Mouse (Mus musculus): Measurements from ENCODE around the gene Rufy4. TPM values are rescaled to one million over a fixed set of nuclear protein-coding genes. Genes with fewer than 3 reads are reported as not detected.

The Rufy4 gene
- polyA plus RNA-seq, 1 experiment from 2014 or later: 0.33 TPM

DNA sequence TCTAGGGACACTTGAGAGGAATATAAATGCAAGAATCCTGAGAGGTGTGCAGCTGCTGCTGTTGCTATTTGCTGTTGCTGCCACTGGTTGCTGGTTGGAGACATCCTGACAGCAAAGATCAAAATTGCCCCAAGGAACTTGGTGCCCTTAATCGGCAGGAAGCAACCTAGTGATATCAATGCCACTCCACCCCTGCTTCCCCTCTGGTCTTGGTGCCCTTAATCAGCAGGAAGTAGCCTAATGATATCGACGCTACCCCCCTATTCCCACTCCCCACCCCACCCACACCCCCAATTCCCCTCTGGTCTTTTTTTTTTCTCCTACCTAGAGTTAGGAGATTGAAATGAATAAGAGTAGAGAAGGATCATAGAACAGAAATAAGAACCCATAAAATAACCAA is 47.4 kb downstream of the Rufy4 start:
- Histone ChIP-seq H3K27ac (replicated peaks; ENCODE audit: low read depth, low read length) (no peak overlapping the region), H3K4me3 (replicated peaks; ENCODE audit: low read depth, low read length) (no peak overlapping the region), H3K27me3 (ENCODE audit: control insufficient read depth, insufficient read depth, low read length) (no peaks in the 10 kb centered on the region), H3K4me2 (ENCODE audit: low read length) (no peak overlapping the region), H3K4me1 (ENCODE audit: control insufficient read depth, insufficient read depth, low read length) (no peaks in the 10 kb centered on the region), H3K36me3 (ENCODE audit: control insufficient read depth, insufficient read depth, low read length) (no peaks in the 10 kb centered on the region), H3K9ac (replicated peaks; ENCODE audit: low read length) (no peak overlapping the region), H3K9me3 (ENCODE audit: control insufficient read depth, low read length) (no peaks in the 10 kb centered on the region)
- 90% methylated on average over 3 of the region's 3 CpGs for WGBS
- ATAC-seq (ENCODE audit: low FRiP score, low TSS enrichment): no peak
- DNase-seq: no peak

DNA sequence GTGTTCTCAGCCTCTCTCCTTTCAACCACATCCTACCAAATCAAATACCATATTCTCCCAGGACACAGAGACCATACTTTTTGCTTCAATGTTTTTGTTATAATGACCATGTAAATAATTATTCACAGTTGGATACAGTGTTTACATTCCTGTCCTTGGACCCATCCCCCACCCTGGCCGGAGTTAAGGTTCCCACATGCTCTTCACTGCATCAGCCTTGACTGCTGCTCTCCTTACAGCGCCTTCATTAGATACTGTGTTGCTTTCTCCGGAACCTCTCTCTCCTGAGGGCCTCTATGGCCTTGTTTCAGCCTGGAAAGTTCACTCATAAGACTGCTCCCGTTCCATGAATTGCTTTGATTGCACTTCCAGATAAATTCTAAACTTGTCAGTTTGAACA is 50.4 kb downstream of the Rufy4 start:
- Histone ChIP-seq H3K9me3 (ENCODE audit: control insufficient read depth, low read length) (no peaks in the 10 kb centered on the region), H3K4me3 (replicated peaks; ENCODE audit: low read depth, low read length) (no peak overlapping the region), H3K36me3 (ENCODE audit: control insufficient read depth, insufficient read depth, low read length) (no peaks in the 10 kb centered on the region), H3K27ac (replicated peaks; ENCODE audit: low read depth, low read length) (no peak overlapping the region), H3K4me1 (ENCODE audit: control insufficient read depth, insufficient read depth, low read length) (no peaks in the 10 kb centered on the region), H3K9ac (replicated peaks; ENCODE audit: low read length) (no peak overlapping the region), H3K27me3 (ENCODE audit: control insufficient read depth, insufficient read depth, low read length) (no peaks in the 10 kb centered on the region), H3K4me2 (ENCODE audit: low read length) (no peak overlapping the region)
- DNase-seq (no peak), ATAC-seq (ENCODE audit: low FRiP score, low TSS enrichment) (no peak)
- 85% methylated on average over 4 of the region's 4 CpGs for WGBS

DNA sequence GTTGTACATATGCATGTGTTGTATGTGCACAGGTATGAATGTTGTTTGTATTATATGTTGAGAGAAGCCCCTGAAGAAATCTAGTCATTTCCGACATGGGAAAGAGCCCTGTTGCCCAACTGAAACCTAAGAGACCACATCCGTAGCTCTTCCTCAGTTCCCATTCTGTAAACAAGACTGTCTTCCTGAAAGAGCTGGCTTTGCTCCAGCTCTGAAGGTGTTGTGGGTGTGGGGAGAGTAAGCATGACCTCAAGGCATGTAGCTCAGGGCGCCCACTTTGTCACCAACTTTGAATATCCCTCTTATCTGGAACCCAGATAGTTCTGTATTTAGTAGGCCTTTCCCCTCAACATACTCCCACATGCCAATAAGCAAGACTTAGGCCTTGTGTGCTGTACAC is 53.3 kb downstream of the Rufy4 start:
- no peak overlapping the region for H3K4me3 ChIP-seq (replicated peaks; ENCODE audit: low read depth, low read length)
- H3K4me2 ChIP-seq (ENCODE audit: low read length): no peak overlapping the region
- H3K27me3 ChIP-seq (ENCODE audit: control insufficient read depth, insufficient read depth, low read length): no peaks in the 10 kb centered on the region
- no peaks in the 10 kb centered on the region for H3K4me1 ChIP-seq (ENCODE audit: control insufficient read depth, insufficient read depth, low read length)
- H3K9me3 ChIP-seq (ENCODE audit: control insufficient read depth, low read length): no peaks in the 10 kb centered on the region
- no peak overlapping the region for H3K9ac ChIP-seq (replicated peaks; ENCODE audit: low read length)
- ATAC-seq (ENCODE audit: low FRiP score, low TSS enrichment): no peak
- 95% methylated on average over 3 of the region's 3 CpGs for WGBS
- H3K36me3 ChIP-seq (ENCODE audit: control insufficient read depth, insufficient read depth, low read length): no peaks in the 10 kb centered on the region
- no peak overlapping the region for H3K27ac ChIP-seq (replicated peaks; ENCODE audit: low read depth, low read length)
- no peak for DNase-seq

DNA sequence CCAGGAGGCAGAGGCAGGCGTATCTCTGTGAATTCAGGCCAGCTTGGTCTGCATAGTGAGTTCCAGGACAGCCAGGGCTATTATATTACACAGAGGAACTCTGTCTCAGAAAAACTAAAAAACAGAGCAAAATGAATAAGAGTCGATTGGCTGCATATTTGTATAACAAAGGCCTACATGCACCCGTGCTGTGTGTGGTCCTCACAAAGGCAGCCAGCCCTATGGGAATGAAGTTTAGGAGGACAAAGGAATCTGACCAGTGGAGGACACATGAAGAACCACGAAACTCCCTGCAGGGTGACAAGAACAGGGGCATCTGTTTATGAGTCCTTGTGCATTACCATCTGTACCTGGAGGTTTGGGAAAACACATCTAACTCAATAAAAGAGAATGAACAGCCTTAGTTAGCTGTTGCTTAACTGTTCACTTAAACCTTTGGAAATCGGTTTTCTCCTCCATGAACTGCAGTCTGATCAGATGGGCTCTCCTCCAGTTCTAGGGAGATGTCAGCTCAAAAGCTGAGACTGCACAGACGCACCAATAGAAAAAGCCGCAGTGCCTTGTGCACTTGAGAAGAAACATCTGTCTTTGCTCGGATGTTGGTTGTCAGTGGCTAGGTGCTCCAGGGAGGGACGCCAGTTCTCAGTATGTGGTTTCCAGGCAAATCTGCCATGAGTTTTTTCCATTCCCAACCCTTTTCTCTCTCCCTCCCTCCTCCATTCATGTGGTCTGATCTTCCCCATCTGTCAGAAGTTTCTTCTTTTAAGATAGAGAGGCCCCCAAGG is 54.5 kb downstream of the Rufy4 start:
- no peak for DNase-seq

DNA sequence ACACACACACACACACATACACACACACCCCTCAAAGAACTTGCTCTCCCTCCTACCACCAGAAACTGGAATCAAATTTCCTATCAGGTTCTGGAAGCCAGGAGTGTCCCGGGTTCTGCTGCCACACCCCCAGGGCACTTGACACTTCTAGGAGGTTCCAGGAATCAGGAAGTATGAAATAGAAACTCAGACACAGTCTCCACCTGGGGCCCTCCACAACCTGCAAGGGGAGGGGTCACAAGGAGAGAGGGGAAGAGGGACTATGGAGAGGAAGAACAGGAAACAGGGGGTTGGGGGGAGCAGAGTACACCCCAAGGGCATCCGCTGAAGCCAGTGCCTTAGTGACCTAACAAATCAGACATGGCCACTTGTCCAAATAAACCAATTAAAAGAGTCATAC is 56.1 kb downstream of the Rufy4 start:
- Histone ChIP-seq H3K4me3 (replicated peaks; ENCODE audit: low read depth, low read length) (no peak overlapping the region), H3K27me3 (ENCODE audit: control insufficient read depth, insufficient read depth, low read length) (no peaks in the 10 kb centered on the region), H3K4me1 (ENCODE audit: control insufficient read depth, insufficient read depth, low read length) (no peaks in the 10 kb centered on the region), H3K36me3 (ENCODE audit: control insufficient read depth, insufficient read depth, low read length) (no peaks in the 10 kb centered on the region), H3K9ac (replicated peaks; ENCODE audit: low read length) (no peak overlapping the region), H3K27ac (replicated peaks; ENCODE audit: low read depth, low read length) (no peak overlapping the region), H3K9me3 (ENCODE audit: control insufficient read depth, low read length) (no peaks in the 10 kb centered on the region), H3K4me2 (ENCODE audit: low read length) (no peak overlapping the region)
- WGBS: 83% methylated on average over 2 of the region's 2 CpGs
- no peak for ATAC-seq (ENCODE audit: low FRiP score, low TSS enrichment)
- no peak for DNase-seq

More for the DNA sequence above, 54.5 kb downstream of the Rufy4 start:
- no peaks in the 10 kb centered on the region for H3K27me3 ChIP-seq (ENCODE audit: control insufficient read depth, insufficient read depth, low read length)
- H3K4me2 ChIP-seq (ENCODE audit: low read length): no peak overlapping the region
- H3K36me3 ChIP-seq (ENCODE audit: control insufficient read depth, insufficient read depth, low read length): no peaks in the 10 kb centered on the region
- ATAC-seq (ENCODE audit: low FRiP score, low TSS enrichment): no peak
- H3K4me3 ChIP-seq (replicated peaks; ENCODE audit: low read depth, low read length): no peak overlapping the region
- H3K9me3 ChIP-seq (ENCODE audit: control insufficient read depth, low read length): no peaks in the 10 kb centered on the region
- no peak overlapping the region for H3K27ac ChIP-seq (replicated peaks; ENCODE audit: low read depth, low read length)
- H3K9ac ChIP-seq (replicated peaks; ENCODE audit: low read length): no peak overlapping the region
- WGBS: 68% methylated on average over 9 of the region's 9 CpGs
- no peaks in the 10 kb centered on the region for H3K4me1 ChIP-seq (ENCODE audit: control insufficient read depth, insufficient read depth, low read length)

DNA sequence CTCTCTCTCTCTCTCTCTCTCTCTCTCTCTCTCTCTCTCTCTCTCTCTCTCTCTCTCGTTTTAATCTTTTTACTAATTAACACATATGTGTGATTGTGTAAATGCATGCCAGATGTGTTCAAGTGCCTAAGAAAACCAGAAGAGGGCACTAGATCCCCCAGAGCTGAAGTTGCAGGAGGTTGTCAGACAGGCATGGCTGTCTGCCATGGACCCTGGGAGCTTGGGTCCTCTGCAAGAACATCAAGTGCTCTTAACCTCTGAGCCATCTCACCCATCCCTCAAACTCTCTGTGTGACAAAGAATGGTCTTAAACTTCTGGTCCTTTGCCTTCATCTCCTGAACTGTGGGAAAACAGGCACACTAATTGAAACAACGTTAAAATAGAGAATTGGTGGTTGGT is 57.7 kb downstream of the Rufy4 start:
- no peak for DNase-seq
- Histone ChIP-seq H3K9ac (replicated peaks; ENCODE audit: low read length) (no peak overlapping the region), H3K4me2 (ENCODE audit: low read length) (no peak overlapping the region), H3K27me3 (ENCODE audit: control insufficient read depth, insufficient read depth, low read length) (no peaks in the 10 kb centered on the region), H3K4me1 (ENCODE audit: control insufficient read depth, insufficient read depth, low read length) (no peaks in the 10 kb centered on the region), H3K4me3 (replicated peaks; ENCODE audit: low read depth, low read length) (no peak overlapping the region), H3K36me3 (ENCODE audit: control insufficient read depth, insufficient read depth, low read length) (no peaks in the 10 kb centered on the region), H3K9me3 (ENCODE audit: control insufficient read depth, low read length) (no peaks in the 10 kb centered on the region), H3K27ac (replicated peaks; ENCODE audit: low read depth, low read length) (no peak overlapping the region)
- 66% methylated on average over 2 of the region's 2 CpGs for WGBS
- ATAC-seq (ENCODE audit: low FRiP score, low TSS enrichment): no peak

DNA sequence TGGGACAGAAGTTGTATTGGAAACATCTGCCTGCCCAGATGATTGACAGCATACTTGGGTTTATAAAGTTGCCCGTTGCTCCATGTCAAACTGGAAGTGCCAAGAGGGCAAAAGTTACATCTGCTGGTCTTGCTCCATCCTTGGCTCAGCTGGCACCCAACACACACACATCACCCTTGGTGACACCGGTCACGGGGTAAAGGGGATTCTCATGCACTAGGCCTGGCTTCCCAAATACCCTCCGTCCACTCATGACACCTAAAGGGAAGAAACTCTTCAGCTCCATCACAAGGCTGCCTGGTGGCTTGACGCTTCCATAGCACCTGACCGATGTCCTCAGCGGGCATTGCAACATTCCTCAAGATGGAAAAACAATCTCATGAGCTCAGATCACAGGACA is 65.1 kb downstream of the Rufy4 start:
- H3K9ac ChIP-seq (replicated peaks; ENCODE audit: low read length): no peak overlapping the region
- 93% methylated on average over 7 of the region's 7 CpGs for WGBS

DNA sequence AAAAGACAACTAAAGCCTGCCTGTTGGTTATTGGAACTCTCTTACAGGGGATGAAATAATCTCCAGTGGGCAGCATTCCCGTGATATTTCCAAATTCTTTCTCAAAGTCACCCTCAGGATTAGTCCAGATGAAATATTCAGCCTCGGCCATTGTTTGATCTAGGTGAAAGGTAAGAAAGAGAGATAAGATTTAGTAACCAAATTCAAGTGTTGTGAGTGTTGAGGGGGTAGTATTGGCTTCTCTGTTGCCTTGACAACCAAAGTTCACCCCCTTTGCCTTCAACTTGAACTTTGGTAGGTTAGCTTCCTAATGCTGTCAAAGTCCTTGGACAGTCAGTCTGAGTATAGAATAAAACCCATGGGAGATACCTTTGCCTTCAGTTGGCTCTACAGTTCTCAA is 67.4 kb downstream of the Rufy4 start:
- 89% methylated on average over 2 of the region's 2 CpGs for WGBS
- DNase-seq: no peak
- ATAC-seq (ENCODE audit: low FRiP score, low TSS enrichment): no peak
- H3K27ac ChIP-seq (replicated peaks; ENCODE audit: low read depth, low read length): no peak overlapping the region
- no peaks in the 10 kb centered on the region for H3K36me3 ChIP-seq (ENCODE audit: control insufficient read depth, insufficient read depth, low read length)
- no peaks in the 10 kb centered on the region for H3K27me3 ChIP-seq (ENCODE audit: control insufficient read depth, insufficient read depth, low read length)
- H3K9ac ChIP-seq (replicated peaks; ENCODE audit: low read length): no peak overlapping the region
- no peaks in the 10 kb centered on the region for H3K4me1 ChIP-seq (ENCODE audit: control insufficient read depth, insufficient read depth, low read length)
- no peak overlapping the region for H3K4me3 ChIP-seq (replicated peaks; ENCODE audit: low read depth, low read length)
- no peak overlapping the region for H3K4me2 ChIP-seq (ENCODE audit: low read length)
- H3K9me3 ChIP-seq (ENCODE audit: control insufficient read depth, low read length): no peaks in the 10 kb centered on the region

More for the DNA sequence above, 65.1 kb downstream of the Rufy4 start:
- ATAC-seq (ENCODE audit: low FRiP score, low TSS enrichment) (no peak), DNase-seq (no peak)
- H3K27me3 ChIP-seq (ENCODE audit: control insufficient read depth, insufficient read depth, low read length): no peaks in the 10 kb centered on the region
- H3K4me3 ChIP-seq (replicated peaks; ENCODE audit: low read depth, low read length): no peak overlapping the region
- no peak overlapping the region for H3K4me2 ChIP-seq (ENCODE audit: low read length)
- no peaks in the 10 kb centered on the region for H3K4me1 ChIP-seq (ENCODE audit: control insufficient read depth, insufficient read depth, low read length)
- no peaks in the 10 kb centered on the region for H3K36me3 ChIP-seq (ENCODE audit: control insufficient read depth, insufficient read depth, low read length)
- H3K9me3 ChIP-seq (ENCODE audit: control insufficient read depth, low read length): no peaks in the 10 kb centered on the region
- H3K27ac ChIP-seq (replicated peaks; ENCODE audit: low read depth, low read length): no peak overlapping the region

DNA sequence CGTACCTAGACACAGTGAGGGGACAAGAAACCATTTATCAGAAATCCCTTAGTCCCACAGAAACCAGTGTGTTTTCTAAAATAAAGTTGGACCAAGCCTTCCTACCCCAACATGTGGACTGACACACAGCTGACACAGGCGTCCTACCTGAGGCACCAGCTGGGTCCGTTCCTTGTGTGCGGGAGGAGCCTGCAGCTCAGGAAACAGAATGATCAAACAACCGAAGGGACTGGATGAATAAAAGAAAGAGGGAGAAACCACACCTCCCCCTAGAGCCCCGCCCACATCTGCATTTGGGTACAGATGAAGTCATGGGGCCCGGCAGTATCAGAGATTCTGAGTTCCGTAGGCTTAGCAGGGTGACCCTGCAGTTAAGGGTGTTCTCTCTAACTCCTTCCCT is 69.1 kb downstream of the Rufy4 start, which contains the start of gene Cxcr1:
Gene Cxcr1 (minus strand): TSS at position 187 of the 400 bp plus-strand sequence.
- ATAC-seq (ENCODE audit: low FRiP score, low TSS enrichment) (no peak), DNase-seq (no peak)
- Histone ChIP-seq H3K4me3 (replicated peaks; ENCODE audit: low read depth, low read length) (no peak within 1 kb of the TSS), H3K4me1 (ENCODE audit: control insufficient read depth, insufficient read depth, low read length) (no peaks in the 10 kb centered on the region), H3K36me3 (ENCODE audit: control insufficient read depth, insufficient read depth, low read length) (no peaks in the 10 kb centered on the region), H3K27ac (replicated peaks; ENCODE audit: low read depth, low read length) (no peak within 1 kb of the TSS), H3K9ac (replicated peaks; ENCODE audit: low read length) (no peak within 1 kb of the TSS), H3K9me3 (ENCODE audit: control insufficient read depth, low read length) (no peaks in the 10 kb centered on the region), H3K27me3 (ENCODE audit: control insufficient read depth, insufficient read depth, low read length) (no peaks in the 10 kb centered on the region), H3K4me2 (ENCODE audit: low read length) (no peak within 1 kb of the TSS)
- WGBS: 69% methylated on average over 8 of the region's 8 CpGs

Measured in midbrain, embryonic 14.5 days (tissue).